Mouse (Mus musculus) layer of hippocampus, postnatal 10 days (tissue): ENCODE data around the gene S100a2. TPM values are rescaled to one million over a fixed set of nuclear protein-coding genes. Genes with fewer than 3 reads are reported as not detected.

Experiments used
- DNase-seq, 2 experiments: peaks; one replicate each; pipeline ENCODE4 v3.0.0; 2021; ENCODE audit warnings: low spot score in 2 of 2
- long read RNA-seq: library from polyadenylated mRNA; stranded (forward); transcript quantifications from one replicate; pipeline ENCODE4 v2.0.0, GENCODE M21; 2023
- total RNA-seq, 2 experiments: library from RNA; stranded (reverse); gene quantifications; 2 replicates each; pipeline ENCODE4 v1.2.3; 2021

Gene S100a2
- not detected for total RNA-seq
- long read RNA-seq, result 0 reads

DNA sequence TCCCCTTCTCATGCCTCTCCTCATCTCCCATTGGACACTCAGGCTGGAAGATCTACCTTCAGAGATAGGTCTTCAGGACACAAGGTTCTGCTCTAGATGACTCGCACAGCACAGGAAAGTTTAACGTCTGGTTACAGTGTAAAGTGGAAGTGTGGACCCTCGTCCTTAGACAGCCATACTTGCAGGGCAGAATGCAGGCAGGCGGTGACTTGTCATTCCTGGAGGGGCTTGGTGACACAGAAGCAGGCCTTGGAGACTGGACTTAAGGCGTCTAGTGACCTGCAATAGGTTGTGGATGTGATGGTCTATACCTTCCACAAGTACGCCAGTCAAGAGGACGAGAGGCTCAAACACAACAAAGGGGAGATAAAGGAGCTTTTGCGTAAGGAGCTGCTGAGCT is at the start of gene S100a2:
S100a2 (plus strand) TSS at position 301 of the 400 bp plus-strand sequence.
- DNase-seq, result no peak

DNA sequence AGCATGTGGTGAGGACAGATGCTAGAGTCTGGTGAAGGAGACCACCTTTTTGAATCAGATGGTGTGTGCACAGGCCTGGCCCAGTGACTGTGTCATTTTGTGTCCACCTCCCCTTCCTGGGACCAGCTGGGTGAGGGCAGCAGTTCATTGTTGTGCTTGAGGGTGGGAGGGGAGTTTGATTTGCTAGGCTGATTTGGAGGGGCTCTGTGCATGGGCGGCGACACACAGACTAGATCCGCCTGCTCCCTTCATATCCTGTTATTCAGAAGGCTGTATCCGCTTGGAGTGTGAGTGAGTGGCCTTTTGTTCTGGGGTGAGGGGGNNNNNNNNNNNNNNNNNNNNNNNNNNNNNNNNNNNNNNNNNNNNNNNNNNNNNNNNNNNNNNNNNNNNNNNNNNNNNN is 49.1 kb upstream of the S100a2 start:
- peak in 1 of 2 experiments; percentile 41 for DNase-seq

DNA sequence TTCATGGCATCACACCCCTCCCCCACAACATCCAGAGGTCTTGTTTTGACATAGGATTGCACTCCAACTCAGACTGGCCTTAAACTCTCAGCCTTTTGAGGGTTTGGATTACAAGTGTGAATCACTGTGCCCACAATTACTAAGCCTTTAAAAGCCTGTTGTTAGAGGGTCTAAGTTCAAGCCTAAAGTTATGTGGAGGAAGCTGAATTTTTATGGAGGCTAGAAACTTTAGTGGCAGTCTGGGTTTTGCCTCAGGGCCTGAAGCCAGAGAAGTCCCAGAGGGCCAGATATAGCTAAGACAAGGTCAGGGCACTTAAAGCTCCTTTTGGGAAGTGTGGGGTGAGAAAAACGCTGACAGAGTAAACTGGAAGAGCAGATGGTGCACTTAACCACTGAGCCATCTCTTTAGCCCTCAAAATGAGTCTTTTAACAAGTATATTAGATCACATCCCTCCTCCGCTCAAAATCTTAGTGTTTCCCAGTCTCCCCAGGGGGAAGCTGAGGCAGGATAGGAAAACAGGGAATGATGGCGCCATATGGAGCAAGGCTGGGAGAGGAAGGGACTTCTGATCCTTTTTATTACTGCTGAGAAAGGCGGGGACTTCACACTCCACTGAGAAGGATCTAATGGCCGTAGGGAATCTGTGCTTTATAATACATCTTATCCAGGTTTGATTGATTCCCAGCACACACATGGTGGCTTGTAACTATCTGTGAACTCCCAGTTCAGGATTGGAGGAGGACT is 40.2 kb upstream of the S100a2 start:
- no peak for DNase-seq

DNA sequence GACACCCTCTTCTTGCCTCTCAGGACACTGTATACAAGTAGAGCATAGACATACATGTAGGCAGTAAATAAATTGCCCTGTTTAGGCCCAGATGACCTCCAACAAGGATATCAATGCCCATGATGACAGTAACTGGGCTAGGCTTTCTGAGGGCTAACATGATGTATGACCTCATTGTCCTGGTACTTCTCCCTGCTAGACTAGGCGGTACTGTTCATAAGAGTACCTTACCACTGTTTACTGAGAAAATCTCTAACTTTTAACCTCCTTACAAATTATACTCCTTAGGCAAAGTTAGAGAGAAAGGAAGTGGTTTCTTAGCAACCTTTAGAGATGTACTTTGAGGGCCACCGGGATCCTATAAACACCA is 39.6 kb upstream of the S100a2 start:
- no peak for DNase-seq

DNA sequence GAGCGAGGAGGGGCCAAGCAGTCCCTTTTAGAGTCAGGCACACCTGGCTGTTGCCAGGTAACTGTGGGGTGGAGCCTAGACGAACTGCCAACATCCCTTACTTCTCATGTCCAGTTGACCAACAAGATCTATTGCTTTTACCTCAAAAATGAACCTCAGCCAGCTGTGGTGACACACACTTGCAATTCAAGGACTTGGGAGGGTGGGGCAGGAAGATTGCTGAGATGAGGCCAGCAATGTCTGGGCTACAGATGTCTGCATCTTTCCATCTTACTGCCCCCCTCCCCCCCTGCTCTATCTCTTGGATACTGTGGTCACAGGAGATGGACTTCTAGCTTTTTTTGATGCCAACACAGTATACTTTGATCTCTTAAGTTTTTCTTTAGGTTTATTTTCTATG is 37.8 kb upstream of the S100a2 start:
- no peak for DNase-seq

DNA sequence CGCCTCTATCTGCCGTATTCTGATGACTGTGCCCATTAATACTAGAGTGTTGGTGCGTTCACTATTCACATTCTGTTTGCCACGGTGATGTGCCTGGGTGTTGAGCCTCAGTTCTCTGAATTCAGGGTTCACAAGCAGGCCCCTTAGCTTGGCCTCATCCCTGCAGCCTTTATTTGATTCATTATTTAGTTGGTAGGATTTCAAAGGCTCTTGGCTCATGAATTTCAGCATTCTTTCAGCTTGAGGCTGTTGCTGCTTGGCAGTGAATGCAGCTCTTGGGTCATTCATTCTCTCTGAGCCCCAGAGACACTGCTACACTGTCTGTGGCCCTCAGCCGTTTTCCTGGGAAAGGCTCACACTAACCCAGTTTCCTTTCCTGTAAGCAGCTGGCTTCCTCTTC is 34.1 kb upstream of the S100a2 start:
- peak; percentile 50 to 52 for DNase-seq

DNA sequence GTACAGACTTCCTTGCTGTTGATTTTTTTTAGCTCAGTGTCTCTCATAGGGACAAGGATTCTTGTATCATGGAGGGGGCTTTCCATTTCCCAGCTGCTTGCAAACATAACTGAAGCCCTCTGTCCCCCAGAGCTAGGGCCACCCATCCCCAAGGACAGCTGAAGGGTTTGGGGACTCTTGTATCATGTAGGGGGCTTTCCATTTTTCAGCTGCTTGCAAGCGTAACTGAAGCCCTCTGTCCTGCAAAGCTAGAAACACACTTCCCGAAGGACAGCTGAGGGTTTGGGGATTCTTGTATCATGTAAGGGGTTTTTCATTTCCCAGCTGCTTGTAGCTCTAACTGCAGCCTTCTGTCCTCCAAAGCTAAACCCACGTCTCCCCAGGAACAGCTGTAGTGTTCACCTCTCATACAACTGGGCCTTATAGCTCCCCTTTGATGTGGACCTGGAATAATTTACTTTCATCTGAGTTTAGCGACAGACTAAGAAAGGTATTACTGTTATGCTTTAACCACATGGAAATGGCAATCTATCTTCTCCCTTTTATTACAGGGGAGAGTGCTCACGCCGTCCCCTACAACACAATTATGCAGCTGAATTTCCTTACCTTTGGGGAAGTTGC is 29.9 kb upstream of the S100a2 start, which contains the start of gene S100a3:
S100a3 (plus strand) TSS at position 571 of the 621 bp plus-strand sequence.
- no peak for DNase-seq

DNA sequence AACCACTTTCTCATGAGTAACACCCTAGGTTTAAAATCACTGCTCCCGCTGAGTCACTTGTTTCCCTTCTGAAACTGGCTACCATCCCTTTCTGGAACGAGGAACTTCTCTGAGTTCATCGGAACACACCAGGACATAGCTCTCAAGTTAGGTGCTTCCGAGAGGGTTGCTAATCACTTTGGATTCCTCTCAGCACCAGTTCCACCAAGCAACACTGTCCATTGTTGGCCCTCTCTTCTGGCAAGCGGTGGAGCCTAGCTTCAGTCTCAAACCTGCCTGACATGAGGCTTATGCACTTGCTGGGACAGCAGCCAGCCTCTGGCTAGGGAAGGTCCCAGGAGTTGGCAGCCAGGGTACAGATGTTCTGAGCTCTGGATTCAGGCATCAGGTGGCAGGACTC is 15.4 kb upstream of the S100a2 start:
- peak in 1 of 2 experiments; percentile 31 for DNase-seq

DNA sequence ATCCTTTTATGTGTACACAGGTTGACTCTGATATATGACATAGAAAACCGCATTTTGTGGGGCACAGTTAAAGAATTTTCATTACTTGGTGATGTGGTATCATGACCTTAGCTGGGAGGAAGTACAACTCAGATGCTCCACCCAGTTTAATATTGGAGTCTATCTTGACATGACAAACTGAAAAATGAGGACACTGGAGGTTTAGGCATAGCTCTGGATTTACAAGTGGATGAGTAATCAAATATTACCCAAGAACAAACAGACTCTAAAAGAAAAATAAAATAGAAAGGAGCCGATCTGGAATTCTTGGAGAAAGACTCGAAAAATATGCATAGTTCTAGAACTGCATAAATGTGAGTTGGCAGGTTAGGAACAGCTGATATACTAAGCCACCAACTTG is 14.7 kb upstream of the S100a2 start:
- no peak for DNase-seq

DNA sequence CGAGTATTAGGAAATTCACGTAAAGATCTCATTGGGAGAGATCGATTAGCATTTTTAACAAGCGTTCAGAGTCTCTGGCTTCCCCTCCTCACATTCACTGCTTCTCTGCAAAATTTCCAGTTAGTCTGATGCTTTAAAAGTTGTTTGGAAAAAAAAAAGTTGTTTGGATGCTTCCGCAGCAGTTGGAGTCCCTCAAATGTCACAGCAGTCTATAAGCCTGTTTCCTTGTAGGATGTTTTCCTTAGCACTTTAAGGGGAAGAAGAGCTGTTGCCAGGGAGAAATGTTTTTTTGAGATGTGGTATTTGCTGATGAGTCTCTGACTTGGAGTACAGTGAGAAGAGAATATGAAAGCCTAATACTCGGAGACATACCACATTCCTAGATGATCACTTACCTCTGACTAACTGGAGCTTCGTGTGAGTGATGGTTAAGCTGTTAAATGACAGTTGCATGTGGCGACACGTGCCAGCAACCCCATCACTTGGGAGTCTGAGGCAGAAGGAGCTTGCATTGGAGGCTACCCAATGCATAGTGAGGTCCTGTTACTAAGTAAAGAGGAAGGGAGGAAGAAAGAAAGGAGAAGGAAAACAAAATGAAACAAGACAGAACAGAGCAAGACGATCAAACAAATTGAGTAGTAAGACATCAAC is 13.6 kb upstream of the S100a2 start:
- DNase-seq, result no peak

DNA sequence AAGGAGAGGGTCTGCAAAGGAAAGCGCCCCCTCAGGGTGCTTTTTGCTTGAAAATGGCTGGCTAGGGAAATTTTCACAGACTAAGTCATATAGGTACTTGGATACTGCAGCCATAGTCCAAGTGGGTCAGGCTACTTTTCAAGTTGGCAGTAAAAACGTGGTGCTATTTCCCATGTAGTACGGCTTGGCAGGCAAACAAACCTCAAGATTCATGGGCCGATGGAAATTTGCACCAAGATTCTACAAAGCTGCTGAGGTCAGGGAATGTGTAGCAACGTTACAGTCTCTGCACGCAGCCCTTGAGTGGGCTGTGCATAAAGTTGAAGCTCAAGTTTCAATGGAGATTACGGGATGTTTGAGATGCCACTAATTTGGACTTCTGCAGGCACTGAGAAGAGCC is 10.6 kb upstream of the S100a2 start:
- no peak for DNase-seq

DNA sequence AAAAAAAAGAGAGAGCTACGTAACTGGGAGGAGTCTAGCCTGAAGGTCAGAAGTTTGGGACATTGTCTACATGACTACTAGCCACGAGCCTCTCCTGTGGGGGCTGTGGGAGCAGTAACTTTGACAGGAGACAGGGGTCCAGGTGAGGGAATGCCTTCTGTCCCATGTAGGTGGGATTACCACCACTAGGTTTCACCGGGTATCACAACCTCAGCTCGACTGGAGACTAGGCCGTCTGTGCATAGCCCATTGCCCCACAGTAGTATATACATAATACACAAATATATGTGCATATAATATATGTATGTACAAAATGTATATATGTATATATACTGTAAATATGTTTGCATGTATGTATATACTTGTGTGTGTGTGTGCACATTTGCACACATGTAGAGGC is 8.9 kb upstream of the S100a2 start:
- DNase-seq, result no peak

DNA sequence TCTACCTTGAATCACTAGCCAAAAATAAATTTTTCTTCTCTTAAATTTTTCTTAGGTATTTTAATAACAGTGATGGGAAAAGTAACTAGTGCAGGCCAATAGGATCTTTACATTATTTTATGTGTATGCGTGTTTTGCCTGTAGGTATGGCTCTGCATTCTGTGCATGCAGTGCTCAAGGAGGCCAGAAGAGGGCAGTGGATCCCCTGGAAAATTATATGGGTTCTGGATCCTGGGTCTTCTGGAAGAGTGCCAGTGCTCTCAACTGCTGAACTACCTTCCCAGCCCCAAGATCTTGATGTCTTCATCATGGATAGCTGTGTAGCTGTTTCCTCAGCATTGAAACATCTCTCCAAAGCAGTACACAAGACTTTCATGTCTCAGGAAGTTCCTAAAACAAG is 7.9 kb upstream of the S100a2 start:
- no peak for DNase-seq

DNA sequence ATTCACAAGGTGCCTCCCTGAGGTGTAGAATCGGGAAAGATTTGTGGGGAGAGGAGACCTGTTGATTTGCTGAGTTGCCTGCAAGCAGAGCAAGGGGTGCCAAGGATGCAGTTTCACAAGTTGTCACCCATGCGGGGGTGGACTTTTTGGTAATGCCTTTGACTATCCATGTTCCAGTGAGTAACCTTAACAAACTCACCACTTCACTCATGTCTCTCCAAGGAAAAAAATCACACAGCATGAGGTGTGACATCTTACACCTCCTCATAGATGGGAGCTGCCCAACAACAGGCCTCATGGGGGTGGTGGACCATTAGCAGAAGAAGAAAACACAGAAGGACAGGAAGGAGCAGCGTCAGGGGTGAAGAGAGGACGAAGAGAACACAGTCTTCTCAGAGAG is 7.5 kb upstream of the S100a2 start:
- DNase-seq, result no peak

DNA sequence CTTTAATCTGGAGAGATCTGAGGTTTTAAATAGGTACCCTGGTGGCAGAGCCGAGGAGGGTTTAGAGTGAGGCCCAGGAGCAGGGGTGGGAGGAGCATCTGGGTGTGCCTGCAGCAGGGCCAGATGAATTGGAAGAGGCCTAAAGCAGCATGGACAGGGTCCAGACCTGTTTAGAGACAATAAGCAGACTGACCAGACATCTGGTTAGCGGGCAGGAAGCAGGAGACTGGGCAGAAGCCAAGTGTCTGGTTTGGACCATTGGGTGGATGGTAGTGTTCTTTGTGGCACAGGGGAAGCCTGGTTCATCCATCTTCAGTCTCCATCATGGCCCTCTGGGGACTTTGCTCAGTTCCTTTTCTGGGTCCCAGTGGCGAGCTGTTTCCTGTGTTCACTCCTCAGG is 6.2 kb upstream of the S100a2 start:
- peak in 1 of 2 experiments; percentile 22 for DNase-seq

DNA sequence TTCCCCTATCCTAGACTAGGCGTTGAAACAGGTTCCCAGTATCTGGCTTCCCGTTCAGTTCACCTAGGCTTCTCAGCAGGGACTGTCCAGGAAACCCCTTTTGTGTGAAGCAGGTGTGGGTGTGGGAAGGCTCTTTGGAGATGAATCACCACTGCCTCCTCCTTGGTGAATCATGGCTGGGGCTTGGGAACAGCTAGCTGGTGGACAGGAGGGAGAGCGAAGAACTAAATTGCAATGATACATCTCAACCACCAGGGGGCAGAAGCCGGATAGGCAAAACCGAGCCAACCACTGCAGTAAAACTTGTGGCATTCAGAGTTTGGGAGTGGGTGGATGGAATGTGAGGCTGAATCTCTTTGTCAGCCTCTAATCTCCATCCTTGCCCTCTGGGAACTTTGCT is 4.5 kb upstream of the S100a2 start:
- peak; percentile 69 to 73 for DNase-seq

DNA sequence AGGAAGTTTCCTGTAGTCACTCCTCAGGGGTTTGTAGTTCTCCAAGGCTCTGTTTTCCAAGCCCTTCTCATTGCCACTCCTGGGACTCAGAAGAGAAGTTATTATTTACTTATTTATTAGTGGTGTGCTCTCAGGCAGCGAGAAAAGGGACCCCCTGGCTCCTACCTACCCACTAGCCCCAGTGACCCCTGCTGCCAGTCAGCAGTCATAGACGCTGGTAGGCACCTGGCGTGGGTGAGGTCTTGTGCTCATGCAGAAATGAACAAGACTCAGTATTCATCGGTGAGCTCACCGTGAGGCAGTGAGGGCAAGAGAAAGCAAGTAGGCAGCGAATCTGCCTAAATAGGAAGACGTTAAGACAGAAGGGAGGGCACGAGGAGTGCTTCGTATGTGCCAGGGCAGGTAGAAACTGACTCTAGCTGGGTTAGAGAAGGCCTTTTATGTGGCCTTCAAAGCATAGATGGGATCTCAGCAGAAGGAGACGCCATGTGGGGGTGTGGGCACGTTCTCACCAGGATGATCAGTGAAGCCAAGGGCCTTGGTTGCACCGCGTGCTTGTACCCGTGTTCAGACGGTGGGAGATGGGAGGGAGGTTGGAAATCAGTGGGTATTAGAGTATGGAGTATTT is 3.9 kb upstream of the S100a2 start:
- no peak for DNase-seq

DNA sequence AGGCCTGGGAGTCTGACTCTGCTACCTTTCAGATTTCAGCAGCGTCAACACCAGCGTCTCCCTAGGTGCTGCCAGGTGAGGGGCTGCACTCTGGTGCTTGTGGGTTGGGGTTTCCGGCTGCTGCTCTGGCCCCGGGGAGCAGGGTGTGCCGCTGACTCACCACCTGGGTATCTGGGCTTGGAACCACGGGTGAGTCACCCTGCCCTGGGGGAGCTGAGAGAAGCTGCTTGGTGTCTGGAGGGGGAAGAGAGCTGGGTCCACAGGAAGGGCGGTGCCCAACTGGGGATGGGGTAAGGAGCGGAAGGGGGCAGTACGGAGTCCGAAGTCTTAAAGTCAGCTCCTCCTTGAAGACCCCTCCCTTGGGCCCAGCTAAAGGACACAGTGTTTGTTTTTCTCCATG is 3.1 kb upstream of the S100a2 start:
- no peak for DNase-seq

DNA sequence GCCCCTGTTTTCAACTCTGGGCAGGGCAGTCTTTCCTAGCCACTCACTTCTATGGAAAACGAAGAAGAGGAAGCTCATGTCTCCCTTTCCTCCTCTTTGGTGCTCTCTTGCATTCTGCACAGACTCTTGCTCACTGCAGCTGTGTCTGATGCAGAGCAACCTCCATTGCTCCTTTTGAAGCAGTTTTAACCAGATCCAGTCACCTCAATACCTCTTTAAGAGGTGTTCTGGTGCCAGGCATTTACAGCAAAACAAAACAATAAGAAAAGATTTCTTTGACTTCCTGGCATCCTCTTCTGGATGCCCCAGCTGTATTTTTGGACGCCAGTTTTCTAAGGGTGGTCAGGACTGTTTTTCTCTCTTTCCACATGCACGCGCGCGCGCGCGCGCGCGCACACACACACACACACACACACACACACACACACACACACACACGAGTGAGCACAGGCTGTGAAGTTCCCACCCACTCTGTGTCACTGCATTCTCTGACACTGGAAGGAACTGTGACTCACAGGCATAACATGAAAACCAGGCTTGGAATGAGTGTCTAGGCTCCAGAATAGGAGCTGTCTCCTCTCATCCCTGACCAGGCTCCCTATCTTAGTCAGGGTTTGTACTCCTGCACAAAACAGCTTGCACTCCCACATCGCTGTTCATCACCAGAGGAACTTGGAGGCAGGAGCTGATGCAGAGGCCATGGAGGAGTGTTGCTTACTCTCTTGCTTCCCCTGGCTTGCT is 2.5 kb upstream of the S100a2 start:
- no peak for DNase-seq

DNA sequence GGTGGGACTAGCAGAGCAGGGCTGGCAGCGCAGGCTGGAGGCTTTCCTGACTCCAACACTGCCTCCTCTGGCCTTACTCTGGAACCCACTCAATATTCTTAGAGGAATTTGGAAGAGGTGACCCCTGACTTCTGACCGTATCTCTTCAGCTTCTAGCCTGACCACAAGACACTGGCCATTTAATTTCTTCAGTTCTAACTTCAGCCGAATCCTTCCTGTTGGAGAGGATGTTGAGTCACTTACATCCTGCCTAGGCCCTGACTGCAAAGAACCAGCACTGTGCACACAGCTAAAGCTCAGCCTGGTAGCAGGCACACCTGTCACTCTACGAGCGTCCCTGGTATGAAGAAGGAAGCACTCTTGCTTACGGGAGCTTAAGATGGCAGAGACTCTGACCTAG is 657 bp upstream of the S100a2 start:
- no peak for DNase-seq

DNA sequence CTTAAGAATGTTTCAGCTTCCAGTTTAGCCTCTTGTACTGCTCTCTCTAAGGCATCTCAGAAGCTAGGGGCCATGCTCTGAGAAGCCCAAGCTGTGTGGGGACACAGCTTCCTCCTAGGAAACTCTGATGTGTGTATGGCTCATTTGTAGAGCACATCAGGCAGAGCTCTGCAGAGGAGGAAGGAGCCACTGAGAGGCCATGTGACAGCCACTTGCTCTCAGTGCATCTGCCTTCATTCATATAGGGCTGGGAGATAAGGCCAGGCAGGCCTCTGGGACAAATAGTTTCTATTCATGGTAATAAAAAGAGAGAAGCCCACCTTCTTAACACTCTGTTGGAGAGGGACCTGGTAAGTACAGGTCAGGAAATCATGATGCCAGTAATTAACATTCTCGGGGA is 4.4 kb downstream of the S100a2 start:
- DNase-seq, result no peak
